Mouse (Mus musculus): ENCODE measurements around the gene Tenm3.

Tenm3 gene

DNA sequence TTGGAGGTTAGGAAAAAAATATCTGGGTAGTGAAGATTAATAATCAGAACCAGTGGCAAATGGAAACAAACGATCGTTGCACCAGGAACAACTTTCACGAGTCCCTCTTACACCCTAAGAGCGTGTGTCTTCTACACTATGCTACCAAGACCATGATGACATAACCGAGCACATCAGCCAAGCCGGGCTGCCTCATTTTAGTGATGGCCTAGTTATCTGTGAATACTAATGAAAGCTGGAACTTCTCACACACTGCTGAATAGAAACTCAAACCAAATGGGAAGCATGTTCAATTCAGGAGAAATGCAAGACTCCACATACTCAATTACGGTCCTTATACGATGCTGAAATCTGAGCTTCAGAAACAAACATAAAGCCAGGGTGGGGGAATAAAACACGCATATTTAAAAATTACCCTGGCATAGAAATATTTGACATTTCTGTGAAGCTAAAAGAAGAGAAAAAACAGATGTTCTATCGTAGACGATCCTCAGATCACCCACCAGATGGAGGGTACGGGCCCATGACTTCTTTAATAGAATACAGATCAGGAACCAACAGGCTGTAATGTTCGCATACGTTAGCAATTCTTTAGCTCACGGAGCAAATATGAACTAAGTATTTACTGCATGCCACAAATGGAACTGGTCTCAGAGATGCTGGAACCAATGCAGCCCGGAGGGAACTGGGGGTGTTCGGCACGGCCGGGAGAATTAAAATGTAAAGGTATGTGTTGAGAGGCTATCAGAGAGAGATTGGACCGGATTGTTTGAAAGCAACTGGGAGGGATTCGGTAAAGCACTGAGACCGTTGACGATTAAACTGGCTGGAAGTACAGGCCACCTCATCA lies 393.1 kb downstream of the Tenm3 start:
- DNase-seq (ENCODE audit: low read depth), result no peak

DNA sequence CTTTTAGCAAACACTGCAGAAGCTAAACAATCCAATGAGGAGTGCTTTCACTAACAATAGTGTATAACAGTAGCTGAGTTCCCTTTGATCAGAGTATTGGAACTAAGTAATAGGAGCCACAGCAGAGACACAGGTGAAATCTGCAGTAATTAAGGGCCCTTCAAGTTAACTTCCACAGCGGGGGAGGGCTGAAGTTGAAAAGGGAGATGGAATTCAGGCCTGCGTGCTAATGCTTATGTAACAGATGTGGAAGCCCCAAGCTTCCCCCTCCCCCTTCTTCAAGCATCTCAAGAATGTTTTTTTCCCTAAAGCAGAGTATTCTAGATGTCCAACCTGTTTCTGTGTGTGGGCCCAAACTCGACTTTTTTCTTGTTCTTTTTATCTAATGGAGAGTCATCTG lies 394.1 kb downstream of the Tenm3 start:
- DNase-seq (ENCODE audit: low read depth), result no peak

DNA sequence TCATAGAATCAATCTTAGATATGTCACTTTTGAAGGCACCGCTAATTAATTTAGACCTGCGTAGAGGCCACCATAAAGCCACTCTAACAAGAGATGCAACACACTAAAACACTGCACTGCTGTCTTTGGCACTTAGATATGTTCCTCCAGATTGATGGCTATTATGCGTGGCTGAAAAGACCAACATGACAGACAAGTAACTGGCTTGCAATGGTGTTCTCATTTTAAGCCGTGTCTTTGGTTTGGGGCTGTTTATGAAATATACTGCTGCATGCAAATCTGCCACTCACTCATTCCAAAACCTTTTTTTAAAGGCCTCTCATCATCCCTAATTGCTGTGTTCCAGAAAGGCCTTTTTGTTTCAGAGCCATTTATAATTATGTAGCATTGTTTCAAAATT lies 398.1 kb downstream of the Tenm3 start:
- DNase-seq (ENCODE audit: low read depth), result no peak

DNA sequence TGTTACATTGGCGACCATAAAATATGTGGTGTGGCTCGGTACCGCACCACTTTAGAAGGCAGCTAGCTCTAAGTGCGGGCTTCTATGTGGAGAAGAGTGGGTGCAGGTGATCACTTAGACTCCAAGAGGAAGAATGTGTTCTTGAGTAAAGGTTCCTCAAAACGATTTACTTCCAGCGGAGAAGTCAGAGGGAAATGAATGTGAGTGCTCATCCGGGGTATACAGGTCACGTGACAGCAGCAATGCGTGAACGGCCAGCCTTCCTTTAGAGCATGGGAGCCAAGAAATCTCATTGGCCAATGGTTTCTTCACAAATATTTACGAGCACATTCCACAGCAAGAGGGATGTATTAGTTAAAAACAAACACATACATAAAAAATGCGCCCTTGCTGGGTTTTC lies 404.3 kb downstream of the Tenm3 start:
- no peak for DNase-seq (ENCODE audit: low read depth)

DNA sequence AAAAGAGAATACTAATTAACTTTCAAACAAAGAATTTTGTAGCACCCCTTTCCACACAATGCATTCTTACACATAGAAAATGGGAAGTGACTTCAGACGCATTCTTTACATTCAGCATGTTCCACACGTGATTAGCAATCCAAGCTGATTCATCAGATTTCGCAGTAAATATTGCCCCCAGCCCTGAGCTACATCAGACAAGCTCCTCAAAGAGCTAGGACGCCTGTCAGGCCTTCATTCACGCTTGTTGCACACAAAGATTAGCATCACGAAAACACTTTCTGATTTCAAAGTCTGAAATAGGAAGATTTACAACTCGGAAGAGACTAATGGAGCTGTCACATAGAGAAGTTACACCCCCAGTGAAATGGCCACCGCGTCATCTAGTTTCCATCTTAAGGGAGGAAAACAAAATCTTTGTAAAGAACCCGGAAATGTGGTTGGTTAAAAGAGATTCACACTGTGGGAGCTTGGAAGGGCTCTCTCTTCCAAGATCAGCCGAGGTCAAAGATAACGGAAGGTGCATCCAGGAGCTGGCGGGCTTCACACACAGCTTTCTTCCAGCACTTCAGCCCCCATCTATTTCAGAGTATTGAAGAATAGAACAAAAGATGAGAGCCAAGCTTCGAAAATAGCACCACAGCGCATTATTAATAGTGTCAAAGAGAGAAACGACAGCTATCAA lies 406.1 kb downstream of the Tenm3 start:
- DNase-seq (ENCODE audit: low read depth), result no peak

DNA sequence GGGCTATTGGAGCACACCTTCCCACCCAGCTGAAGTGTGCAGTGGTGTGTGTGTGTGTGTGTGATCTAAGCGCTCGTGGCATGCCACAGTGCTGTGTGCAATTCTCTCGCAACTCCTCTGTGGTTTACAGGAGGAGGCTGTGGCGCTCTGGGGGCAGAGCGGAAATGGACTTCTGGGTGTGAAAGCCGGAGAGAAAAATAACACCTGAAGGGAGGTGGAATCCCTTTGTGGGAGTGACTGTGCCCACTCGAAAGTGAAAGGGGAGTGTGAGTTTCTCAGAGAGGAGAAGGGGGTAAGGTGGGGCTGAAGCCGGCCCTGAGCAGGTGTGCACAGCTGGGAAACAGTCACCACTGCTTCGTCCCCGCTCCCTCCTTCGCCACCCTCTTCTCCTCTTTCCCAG lies 418.6 kb downstream of the Tenm3 start:
- DNase-seq (ENCODE audit: low read depth), result peak; percentile 21

DNA sequence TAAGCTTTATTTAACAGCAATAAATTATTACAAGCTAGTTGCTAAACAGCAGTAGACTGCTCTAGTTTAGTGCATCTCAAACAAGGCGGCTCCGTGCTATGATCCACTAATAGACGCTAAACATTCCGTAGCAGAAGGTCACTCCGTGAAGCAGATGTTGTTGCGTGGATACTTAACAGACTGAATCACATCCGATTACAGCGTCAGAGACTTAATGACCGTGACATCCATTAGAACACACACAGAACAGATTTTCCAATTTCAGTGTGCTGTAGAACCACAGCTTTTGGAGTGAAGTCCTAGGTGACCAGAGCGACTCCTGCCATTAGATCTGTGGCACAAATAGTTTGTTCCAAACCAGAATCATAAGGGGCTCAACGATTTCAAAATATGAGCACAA lies 426.0 kb downstream of the Tenm3 start:
- DNase-seq (ENCODE audit: low read depth), result no peak

DNA sequence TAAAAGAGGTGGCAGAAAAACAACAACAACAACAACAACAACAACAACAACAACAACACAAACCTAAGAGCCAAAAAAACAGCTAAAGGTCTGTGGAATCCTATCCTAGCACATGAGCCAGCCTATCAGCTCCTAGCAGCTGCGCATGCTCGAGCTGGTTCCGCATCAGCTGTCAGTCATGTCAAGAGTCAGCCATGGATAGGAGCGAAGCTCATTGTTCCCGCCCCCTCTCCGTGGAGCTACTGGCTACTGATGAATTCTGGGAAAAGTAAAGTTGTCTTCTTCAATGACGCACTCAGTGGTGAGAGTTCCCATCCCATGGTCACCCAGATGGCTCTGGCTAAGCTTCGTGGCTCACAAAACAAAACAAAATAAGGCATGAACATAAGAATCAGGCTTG lies 432.8 kb downstream of the Tenm3 start:
- DNase-seq (ENCODE audit: low read depth), result no peak

DNA sequence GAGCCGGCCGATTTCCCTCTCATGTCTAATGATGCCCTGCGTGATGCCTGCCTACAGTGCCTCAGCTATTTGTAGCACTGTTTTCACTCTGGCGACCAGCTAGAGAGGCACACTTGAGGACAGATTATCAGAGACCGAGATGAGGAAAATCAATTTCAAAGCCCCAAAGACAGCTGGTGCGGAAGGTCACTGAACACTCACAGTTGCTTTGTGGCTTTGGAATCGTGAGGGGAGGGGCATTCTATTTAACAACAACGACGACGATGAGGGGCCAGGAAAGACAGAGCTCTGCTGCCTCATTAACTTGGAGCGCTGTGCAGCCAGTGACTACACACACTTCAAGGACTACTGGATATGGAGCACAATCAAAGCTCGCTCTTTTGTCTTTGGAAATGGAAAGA lies 443.2 kb downstream of the Tenm3 start:
- DNase-seq (ENCODE audit: low read depth), result no peak

DNA sequence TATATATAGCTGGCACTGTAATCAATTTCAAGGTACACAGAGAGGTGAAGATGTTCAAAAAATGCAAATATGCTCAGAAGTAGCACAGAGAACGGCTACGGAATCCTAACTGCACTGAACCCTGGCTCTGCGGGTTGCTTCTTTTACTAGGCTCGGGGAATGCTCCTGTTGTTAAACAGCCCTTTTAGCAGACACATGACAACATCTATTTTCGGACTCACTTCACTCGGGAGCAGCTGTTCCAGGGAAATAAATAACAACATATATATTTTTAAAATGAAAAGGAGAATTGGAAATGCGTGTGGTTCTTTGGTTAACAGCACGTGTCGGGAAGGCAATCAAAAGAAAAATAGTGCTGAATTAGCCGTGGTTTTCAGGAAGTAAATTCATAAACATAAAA lies 457.9 kb downstream of the Tenm3 start:
- no peak for DNase-seq (ENCODE audit: low read depth)

DNA sequence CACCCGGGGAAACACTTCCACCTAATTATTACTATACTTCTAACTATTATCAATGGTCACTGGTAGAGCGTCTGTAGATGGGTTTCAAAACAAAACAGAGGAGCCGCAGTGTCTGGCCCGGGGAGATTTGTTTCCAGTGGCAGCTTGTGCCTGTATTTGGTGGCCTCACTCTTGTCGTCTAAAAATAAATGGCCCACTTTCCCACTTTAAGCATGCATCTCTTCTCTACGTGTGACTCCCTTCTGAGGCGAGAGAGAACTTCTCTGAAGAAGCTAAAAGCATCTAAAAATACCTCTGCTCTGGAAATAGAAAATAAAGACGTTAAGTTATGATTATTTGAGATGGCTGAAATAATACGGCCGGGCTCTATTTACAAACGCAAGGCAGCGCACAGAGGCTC lies 463.7 kb downstream of the Tenm3 start:
- DNase-seq (ENCODE audit: low read depth), result no peak

DNA sequence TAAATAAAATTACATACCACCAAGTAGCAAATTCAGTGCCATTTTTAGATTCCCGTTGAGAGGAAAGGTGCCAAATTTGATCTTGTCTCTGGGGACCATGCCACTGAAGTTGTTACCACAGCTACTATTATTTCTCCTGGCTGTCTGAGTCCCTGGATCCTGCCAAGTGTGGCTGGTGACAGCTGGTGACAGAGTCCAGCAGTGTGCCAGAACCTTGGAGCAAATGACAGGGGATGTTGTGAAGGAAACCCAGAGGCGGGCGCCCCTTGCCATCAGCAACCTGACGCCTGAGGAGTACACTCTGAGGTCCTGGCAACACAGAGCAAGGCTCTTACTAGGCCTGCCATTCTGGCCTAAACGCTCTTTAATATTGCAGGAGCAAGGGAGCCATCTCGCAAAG lies 467.0 kb downstream of the Tenm3 start:
- no peak for DNase-seq (ENCODE audit: low read depth)

DNA sequence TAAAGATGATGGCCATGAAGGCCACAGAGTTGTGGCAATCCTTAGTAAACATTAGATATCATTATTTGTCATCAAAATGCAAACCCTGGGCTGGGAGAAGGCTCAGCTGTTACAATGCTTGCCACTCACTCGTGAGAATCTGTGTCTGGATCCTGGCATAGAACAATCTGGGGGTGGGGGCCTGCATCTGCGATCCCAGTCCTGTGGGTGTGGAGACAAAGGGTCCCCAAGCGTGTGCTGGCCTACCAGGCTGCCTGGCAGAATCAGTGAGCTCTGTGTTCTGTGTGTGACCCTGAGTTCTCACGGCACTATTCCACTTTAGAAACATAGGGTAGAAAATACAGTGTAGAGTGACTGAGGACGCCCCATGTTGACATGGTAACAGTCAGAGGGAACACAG lies 468.6 kb downstream of the Tenm3 start:
- DNase-seq (ENCODE audit: low read depth), result no peak

DNA sequence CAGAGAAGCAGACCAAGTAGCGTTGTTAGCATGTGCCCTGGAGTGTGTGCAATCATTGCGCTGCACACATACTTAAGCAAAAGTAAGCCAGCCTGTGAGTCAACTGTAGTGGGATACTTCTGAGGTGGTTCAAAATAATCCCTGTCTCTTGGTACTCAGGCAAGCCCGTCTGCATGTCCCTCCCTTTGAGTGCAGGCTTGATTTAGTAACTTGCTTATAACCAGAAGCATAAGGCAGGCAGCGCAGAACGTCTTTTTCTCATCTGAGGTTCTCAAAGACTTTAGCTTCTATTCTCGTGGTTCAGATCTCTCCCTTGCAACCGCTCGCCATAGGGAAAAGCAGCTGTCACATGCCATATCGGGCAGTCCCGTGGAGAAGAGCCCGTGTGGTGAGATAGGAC lies 470.3 kb downstream of the Tenm3 start:
- DNase-seq (ENCODE audit: low read depth), result no peak

DNA sequence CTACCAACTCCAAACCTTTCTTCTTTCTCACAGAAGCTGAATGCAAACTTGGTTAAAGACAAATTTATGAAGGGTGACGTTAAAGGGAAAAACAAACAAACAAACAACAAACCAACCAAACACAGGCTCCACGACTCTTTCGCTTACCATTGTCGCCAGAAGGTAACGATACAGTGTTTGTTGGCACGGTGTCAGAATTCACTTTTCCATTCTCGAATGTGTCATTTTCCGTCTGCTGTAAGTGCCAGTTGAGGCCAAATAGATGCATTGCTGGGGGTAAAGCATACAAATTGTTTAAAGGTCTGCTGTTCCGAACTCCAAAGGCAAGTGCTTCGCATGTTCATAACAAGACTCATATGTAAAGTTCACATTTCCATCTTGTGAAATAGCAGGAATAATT lies 476.6 kb downstream of the Tenm3 start:
- DNase-seq (ENCODE audit: low read depth), result no peak

DNA sequence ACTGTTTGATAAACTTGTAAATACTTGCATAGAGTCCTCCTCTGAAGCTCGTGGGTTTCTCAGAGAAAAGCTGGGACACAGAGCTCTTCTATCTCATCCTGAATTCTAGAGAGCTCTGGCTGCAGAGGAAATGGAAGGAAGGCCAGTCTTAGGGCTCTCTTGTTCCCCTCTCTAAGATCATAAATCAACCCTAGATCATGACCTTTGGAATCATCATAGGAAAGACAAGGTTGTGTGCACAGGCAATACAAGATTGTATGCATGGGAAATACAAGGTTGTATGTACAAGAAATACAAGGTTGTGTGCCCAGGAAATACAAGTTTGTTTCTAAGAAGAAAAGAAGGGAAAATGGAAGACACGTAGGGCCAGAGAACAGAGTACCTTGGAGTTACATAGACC lies 486.9 kb downstream of the Tenm3 start:
- no peak for DNase-seq (ENCODE audit: low read depth)

DNA sequence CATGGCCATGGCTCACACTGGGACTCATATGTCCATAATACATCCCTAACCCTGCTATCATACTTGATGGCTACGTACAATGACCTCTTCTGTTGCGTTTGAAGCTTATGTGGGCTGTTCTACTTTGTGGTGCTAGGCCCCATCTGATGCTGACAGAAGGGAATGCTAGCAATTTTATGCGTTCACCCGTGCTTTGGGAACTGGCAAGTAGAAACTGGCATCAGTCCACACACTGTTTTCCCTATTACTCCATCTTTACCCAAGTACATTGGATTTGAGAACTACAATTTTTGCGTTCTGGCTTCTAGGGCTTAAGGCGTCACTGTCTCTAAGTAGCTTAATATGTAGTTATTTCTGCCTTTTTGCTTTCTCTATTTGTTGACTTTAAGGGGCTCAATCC lies 490.3 kb downstream of the Tenm3 start:
- DNase-seq (ENCODE audit: low read depth), result no peak

DNA sequence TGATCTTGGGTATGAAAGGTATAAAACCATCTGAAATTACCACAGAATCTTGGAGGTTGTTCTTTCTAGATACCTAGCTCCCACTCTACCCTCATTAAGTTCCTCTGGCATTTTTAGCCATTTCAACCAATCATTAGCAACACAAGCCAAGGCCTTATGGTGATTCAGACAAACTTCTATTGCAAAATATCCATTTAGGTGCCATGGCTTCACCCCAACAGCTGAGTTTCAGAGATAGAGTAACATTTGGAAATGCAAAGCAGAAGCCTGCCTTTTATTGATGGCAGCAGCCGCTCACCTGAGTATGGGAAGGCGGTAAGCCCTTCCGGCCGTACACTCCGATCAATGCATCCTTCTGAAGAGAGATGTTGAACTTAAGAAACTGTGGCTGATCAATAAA lies 494.9 kb downstream of the Tenm3 start:
- no peak for DNase-seq (ENCODE audit: low read depth)

DNA sequence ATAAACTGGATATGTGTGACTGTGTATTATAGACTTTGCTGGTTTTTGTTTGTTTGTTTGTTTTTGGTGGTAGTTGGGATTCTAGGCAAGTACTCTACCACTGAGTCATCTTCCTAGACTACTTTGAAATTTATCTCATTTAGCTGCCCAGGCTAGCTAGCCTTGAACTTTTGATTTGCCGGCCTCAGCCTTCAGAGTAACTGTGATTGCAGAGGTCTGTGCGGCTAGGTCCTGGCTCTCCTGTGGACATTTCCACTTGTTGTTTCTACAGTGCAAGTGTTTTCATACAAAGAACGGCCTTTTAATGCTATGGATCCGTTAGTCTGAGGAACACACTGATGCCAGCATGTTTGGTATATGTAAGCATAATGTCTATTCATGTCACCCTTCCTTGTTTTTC lies 495.4 kb downstream of the Tenm3 start:
- no peak for DNase-seq (ENCODE audit: low read depth)

DNA sequence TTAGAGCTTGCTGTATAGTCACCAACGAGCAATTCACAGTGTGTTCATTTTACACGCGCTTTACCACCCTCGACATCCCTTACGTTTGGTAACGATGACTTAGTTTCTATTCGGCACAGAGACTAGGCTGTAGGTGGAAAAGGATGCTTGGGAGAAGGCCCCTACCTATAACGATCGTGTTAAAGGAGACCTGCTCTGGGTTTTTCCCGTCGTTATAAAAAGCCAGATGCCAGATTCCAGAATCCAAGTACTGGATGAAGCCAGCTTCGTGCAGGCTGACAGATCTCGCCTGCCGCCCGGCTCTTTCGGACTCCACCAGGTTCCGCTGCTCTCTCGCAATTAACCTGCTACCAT lies 500.7 kb downstream of the Tenm3 start:
- DNase-seq (ENCODE audit: low read depth), result no peak

DNA sequence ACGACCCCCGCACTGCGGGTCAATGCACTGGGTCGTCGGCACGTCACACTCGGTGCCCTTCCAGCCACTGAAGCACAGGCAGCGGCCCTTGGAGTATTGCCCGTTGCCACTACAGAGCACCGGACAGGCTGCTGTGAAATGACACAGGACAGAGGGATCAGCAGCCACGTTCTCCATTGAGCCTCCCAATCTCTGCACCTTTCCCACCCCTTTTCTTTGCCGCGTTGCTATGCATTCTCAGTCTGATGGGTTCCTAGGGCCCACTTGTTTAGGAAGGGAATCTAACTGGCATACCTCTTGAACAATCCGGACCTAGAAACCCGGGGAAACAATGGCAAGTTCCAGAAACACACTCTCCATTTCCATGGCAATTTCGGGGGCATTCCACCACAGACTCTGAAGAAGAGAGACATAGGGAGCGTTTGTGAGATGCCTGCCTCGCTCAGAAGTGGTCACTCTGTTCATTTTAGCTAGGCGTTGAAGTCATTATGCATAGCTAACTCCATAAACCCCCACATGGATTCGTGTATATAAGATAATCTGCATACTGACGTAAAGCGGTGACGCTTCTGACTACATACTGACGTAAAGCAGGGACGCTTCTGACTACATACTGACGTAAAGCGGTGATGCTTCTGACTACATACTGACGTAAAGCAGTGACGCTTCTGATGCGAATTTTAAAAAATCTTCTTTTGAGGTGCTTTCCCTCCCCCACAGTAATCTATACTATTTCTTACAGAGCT lies 501.3 kb downstream of the Tenm3 start:
- DNase-seq (ENCODE audit: low read depth), result no peak

DNA sequence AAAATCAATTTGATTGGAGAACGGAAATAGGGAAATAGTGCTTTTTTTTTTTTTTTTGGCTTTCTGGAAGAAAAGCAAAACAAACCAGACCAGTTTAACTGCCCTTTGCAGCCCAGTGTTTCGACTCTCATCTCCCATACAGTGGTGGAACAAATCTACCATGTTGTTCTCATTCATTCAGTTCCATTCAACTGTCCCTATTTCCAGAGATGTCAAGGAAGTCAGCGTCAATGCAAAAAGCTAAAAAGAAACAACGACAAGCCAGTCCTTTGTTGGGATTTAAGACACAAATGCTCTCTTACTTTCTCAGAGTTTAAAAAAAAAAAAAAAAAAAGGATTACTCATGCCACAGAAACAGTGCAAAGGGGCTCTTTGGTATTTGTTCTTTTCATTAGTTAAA lies 502.1 kb downstream of the Tenm3 start:
- no peak for DNase-seq (ENCODE audit: low read depth)

DNA sequence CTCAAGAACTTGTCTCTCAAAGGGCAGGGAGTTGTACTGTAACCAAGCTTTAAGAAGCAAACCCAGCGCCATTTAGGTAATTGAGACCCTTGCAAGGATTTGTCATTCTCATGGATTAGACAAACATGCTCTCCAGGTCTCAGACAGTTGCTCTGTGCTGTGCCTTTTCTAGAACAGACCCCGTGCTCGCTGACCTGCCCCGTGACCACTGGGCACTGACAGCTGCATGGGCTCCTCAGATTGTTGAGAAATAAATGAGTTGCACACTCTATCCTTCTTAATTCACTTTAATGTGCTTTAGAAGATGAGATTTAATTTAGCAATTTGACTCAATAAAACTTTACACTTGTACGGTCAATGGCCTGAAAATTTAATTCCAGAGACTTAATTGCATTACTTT lies 502.5 kb downstream of the Tenm3 start:
- no peak for DNase-seq (ENCODE audit: low read depth)

All from naive thymus-derived CD4-positive, alpha-beta T cell, adult 2 months (primary cell).